Mouse (Mus musculus) C2C12 (cell line): ENCODE measurements around the gene Slc16a13.
A peak's percentile ranks its signal among the peaks of the same experiment; 100 is the strongest.

Experiments used
- CTCF ChIP-seq: IDR thresholded peaks from one replicate; pipeline ENCODE4 v1.5.1; 2011; ENCODE audit not compliant: control insufficient read depth, insufficient read depth, insufficient read length
- MAX ChIP-seq: IDR thresholded peaks from one replicate; pipeline ENCODE4 v1.6.1; 2011; ENCODE audit warnings: mild to moderate bottlenecking, control low read depth
- MYOD1 ChIP-seq: IDR thresholded peaks from one replicate; pipeline ENCODE4 v1.6.1; 2011; ENCODE audit warnings: low read depth; ENCODE audit not compliant: control insufficient read depth, insufficient read length

DNA sequence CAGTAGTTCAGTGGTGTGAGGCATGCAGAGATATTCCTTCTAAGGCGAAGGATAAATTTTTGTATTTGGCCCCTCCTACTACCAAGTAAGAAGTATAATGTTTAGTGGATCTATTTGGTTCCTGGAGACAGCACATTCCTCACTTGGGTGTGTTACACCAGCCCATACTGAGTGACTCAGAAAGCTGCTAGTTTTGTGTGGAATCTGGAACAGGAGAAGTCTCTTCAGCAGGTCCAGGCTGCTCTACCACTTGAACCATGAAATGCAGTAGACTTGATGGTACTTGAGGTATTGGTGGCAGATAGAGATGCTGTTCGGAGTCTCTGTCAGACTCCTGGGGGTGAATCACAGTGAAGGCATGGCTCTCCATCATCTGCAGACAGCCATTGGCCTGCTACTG, 10.2 kb downstream of the Slc16a13 start:
- TF ChIP-seq CTCF: no peak
- TF ChIP-seq MAX: peak; percentile 45
- TF ChIP-seq MYOD1: no peak
